Mouse (Mus musculus) right cerebral cortex, postnatal 4 days (tissue): Measurements from ENCODE around the gene Copg2.

ENCODE experiments used
- DNase-seq: peaks from one replicate; pipeline ENCODE4 v3.0.0-alpha.2; 2022

Copg2 gene

DNA sequence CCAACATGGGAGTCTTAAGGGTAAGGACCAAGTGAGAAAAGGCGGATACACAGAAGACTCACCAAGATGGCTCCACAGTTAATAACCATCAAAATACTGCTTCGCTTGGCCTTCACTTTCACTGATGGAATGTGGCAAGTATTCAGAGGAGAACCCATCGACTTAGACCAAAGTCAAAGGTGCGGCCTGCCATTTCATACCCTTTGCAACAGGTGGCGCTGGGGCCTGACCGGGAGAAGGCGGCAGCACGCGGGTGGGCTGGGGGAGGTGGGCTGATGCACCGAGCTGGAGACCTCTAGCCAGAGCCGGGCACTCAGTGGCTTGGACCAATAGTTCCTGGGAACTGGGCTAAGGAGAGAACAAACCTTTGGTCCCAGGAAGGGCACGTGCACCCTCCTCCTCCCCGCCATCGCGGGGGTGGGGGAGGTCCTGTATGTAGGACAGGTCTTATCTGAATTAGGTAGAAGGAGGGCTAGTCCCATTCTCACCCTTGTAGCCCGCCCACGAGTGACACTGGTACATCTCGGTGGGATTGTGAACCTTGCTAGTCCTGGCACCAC, 163.9 kb downstream of the Copg2 start:
- DNase-seq: no peak

DNA sequence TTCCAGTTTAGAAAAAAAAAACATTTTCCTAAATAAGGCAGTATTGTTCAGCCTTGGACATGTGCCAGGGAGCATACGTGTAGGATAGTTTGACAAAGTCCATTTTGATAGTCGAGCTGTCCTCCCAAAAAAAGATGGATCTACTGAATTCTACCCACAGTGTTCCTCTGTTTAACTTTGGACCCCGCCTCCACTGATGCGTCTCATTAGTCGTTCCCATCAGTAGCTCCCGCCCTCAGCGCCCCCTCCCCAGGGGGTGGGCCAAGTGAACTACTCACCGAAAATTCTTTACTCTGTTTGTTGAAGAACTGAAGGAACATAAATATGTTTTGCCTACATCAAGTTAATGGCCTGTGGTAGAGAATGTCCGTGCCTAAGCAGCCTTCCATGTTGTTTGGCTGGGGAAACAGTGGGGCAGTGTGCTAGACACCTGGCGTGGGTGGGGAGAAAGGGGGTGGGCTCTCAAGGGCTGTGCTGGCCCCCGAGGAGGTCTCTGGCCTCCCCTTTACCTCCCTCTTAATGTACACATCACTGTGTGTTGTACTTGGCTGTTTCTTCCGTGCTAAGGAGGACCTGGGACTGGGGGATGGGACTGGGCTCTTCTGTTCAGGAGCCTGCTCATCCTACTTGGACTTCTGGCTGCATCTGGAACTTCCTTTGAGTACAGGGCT, 166.2 kb downstream of the Copg2 start:
- no peak for DNase-seq

DNA sequence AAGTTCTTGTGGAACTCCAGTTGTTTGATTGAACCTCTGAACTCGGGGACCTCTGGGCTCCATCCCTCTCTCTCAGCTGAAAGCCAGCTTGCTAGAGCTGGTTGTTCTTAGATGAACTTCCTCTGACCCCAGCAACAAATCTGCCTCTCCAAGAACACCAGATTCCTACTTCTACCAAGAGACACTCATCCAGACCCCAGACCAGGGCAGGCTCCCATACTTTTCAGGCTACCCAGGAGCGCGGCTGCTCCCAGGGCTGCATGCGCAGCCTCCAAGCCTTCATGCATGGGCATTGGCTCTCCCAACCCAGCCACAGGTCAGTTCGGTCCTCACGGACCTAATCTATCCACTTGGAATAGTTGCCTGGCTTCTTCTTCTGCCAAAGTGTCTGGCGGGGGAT, 173.3 kb downstream of the Copg2 start, which contains the start of gene Mest:
Gene Mest, plus strand, starts transcription at position 217 of the 400 bp plus-strand sequence.
- no peak for DNase-seq

DNA sequence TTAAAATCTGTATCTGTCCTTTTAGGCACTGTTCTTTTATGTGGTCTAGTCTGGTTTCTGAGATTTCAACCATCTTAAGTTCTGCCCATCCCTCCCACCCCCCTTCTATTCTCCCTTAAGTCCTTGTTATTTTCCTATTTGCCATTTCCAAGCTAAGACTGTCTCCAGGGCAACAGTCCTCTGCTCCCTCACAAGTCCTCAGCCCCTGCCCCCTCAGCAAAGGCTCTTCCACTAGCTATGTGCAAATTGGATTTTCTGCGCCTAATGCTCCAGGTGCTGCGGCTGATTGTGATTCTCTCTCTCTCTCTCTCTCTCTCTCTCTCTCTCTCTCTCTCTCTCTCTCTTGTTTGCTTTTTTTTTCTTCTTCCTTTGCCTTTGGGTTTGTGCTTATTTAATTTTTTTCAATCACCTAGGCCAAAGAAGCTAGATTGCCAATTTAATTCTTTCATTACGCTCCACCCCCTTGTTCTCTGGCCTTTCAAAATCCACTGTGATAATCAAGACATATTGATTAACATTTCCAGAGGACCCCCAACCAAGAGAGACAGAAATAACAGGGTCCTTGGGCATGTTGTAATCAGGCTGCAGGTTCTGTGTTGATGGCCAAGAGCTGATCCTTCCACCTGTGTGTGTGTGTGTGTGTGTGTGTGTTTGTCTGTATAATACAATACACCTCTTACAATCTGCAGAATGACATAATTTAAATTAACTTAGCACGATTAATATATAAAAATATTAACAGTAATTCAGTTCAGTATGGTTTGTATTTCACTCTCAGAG, 174.0 kb downstream of the Copg2 start:
- no peak for DNase-seq

DNA sequence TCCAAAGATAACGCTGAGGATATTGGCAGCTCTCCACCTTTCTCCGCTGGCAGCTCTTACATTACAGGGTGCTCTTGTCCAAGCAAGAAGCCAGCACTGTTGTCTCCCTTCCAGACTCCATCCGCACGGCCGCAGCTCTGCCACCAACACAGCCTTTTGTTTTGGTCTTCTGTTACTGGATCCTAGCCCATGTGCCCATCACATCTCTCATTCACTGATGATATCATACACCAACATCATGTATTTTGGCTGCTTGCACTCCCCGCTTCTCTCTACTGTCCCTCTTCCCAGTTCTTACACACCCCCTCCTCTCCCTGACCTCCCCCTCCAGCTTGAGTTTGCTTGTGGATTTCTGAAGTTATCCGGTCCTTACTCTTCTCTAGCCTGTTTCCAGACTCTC, 179.8 kb downstream of the Copg2 start:
- DNase-seq: no peak

DNA sequence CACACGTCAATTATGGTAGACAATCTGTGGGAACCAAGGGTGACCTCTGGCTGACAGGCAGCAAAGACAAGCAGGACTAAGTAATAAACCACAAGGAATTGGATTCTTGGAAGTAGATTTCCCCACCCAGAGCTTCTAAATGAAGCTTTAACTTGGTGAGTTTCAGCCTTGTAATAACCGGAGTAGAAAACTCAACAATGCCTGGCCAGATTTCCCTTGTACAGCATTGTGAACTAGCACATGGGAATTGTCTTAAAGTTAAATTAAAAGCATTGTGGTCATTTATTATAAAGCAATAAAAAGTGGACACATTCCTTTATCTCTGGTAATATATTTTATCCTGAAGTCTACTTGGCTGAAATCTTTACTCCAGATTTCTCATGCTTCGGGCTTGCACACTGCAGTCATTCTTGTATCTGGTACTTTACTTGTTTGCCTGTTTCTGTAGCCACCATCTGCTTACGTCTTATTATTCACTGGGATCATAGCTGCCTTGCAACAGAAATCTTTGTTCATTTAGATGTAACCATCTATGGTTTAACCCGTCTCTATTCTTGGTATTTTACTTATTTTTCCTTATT, 181.6 kb downstream of the Copg2 start:
- DNase-seq: no peak

DNA sequence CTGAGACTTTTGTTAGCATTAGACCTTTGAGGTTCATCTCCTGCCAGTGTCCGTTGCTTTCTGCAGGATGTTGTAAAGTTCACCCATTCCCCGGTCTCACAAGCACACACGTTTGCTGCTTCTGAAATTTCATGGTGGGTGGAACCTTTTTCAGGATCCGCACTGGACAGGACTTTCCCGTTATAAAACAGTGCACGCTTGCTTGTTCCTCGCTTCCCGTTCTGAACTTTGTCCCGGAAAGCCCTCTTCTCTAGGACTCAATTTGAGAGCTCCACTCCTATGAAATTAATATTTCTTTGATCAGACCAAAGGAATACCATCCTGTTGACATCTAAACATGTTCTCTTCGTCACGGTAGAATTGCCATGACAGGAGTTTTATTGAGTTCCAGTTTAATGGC, 182.7 kb downstream of the Copg2 start:
- no peak for DNase-seq

DNA sequence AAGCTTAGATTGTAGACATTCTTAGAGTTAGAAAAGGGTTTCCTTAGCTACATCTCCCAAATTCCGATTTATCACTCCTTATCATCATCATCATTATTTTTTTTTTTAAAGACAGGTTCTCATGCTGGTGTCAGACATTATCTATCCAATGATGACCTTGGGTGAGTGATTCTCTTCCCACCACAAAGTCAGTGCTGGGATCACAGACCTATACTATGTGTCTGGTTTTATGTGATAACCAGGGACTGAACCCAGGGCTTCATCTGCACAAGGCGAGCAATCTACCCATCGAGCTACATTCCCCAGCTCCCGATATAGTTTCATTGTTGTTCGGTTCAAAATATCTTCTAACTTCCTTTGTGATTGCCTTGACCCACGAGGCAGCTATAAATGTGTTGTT, 183.1 kb downstream of the Copg2 start:
- no peak for DNase-seq

DNA sequence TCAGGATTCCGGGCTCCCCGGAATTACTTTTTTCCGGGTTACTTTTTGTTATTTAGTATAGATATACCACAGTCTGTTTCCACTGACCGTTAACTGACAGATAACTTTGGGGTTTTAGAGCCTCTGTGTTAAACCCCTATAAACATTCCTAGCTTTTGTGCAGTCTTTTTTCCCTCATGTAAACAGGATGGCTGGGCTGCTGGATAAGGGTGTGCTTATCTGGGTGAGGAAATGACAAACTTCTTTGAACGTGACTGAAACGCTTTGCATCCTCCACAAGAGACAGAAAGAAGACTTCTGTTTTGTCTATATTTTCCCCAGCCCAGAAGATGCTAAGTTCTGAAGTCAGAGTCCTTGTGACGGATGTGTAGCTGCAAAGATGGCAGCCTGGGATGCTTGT, 184.1 kb downstream of the Copg2 start:
- no peak for DNase-seq

DNA sequence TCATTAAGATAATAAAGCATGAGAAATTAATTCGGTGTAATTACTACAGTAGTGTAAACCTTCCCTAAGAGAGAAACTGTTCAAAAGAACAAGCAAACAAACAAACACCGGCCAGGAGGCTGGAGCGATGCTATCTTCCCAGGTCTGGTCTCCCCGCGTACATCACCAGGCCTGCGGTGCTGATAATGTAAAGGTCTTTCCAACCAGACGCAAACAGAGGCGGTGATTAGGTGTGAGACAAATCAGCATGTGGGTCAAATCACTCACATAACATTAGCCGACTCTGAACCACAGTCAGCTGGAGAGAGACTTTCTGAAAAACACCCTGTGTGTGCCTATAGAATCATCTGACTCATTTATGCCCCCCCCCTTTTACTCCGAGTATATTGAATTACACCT, 185.2 kb downstream of the Copg2 start:
- DNase-seq: no peak

DNA sequence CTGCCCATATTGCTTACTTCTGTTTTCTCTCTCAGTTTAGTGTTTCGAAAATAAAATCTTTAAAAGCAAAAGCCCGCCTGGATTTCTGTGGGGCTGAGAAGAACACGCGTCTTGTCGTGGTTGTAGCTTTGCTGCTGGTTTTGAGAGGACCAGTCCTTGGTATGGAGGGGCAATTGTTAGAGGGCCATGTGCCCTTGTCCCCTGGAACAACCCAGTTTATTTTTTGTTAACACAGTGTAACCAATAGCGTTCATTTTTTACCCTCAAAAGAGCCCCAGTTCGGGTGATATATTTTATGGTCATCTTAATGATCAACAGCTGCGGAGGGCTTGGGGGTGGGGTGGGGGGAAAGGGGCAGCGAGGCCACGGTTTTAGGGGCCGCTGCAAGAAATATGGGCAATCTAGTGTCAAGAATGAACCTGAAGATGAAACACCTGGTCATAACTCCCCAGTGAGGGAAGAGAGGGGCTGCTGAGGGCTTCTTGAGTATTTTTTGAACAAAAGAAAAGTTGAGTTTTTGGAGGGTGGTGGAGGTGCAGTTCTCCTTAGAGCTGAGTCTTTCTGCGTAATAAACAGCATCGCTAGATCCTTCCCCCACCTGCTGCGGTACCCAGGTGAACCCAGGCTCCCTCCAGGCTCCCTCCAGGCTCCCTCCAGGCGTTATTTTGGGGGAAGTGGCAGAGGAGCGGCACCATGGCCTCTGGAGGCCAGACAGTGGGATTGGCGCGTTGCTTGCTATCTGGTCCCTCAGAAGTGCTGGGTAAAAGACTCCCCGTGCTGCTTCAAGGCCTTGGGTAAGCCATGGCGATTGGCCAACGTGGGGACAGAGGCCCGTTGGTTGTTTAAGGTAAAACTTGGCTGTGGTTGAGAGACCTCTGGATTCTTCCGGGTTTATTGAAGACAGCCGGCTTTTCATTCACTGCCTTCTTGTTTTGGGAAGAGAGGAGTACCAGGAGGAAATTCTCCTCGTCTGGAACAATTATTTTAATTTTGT, 185.9 kb downstream of the Copg2 start:
- DNase-seq: no peak

DNA sequence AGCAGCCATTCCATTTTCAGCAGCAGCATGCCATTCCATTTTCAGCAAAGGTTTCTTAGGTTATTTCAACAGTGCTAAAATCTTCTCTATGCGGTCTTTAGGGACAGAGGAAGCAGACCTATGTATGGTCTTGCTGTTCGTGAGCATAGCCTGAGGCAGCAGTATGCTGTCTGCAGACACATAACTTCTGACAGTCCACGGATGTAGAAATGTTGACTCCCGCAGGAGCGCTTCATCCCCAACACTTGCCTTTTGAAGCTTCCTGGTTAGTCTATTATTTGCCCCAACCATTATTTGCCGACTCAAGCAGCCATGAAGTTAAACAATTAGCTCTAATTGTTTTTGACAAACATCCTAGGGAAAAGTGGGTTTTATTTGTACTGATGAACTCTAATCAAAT, 187.5 kb downstream of the Copg2 start:
- no peak for DNase-seq

DNA sequence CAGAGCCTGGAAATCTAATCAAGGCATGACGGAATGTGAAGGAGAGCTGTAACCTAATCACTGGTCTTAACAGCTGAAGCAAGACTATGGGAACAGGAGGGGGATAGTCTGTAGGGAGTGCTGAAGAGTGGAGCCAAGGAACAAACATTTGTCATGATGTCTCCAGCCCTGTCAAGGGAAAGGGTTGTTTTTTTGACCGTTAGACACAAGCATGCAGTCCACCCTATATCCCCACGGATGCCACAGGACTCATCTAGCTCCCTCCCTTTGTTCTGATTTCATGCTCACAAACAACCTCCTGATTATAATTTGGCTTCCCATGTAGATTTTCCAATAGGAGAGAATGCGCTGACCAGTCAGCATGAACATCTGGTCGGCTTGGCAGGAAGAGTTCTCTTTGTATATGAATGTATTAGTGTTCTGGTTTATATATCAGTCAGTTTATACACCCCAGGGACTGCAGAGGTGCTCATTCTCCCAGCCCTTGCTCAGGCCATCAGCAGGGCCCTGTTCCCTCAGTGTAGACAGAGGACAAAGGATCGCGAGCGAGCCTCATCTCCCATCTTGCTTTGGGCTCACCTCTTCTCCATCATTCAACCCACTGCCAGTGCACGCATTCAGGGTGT, 192.5 kb downstream of the Copg2 start:
- DNase-seq: no peak

DNA sequence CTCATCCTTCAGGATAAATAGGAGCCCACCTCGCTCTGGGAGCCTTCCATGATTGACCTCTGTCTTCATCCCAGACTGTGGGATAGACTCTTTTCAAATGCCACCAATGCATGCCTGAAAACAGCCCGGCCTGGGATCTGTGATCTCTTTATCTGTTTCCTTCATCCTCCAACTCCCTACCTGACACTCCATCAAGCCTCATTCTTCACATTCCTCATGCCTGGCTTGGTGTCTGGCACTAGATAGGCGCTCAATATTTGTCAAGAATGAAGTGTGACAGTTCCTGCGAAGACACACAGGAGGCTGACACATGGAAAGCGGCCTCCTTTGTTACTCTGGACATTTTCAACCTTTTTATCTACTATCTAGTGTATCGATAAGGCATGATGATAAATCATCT, 193.1 kb downstream of the Copg2 start:
- DNase-seq: no peak

DNA sequence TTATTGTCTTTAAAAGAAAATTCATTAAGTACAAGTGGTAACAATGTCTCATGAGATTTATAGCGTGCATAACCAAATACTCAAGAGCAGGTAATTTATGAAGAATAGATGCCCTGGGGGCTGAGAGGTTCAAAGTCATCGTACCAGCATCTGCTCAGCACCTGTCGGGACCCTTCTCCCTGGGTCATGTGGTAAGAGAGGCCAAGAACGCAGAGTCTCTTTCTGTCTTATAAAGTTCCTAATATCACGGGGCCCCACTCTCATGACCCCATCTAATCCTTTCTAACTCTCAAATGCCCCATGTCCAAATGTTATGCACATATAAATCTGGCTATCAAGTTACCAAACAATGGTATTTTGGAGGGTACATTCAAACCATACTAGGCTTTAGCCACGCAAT, 193.7 kb downstream of the Copg2 start:
- no peak for DNase-seq

DNA sequence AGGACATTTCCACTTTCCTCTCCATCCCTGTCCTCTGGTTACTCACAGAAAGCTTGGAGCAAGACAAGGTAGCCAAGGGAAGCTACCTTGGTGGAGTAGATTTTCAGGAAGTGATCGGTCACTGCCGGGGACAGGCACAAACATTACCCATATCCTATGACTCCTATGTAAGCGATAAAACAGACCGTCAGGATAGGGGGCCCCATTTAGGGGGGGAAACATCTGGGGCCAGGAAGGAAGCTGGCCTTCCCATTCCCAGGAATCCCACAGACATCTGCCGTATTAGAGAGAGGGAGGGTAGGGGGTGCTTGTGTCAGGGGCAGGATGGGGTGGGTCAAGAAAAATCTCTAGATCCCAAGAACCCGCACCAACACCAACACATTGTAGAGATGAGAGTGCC, 196.4 kb downstream of the Copg2 start:
- DNase-seq: no peak

DNA sequence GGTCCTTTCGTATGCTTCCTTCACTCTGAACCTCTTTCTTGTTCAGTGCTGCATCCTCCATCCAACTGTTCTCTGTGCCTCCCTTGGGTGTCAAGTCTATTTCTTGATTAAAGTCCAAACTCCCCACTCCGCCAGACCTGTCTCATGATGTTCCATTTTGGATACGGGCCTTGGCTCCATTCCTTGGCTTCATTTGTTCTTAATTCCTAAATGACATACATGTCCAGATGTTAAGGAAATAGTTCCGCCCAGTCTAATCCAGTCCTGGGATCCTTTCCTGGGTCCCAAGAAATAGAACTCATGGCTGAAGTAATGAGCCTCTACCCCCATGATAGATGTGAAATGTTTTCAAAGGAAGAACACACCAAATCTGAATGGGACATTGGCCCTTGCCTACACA, 198.6 kb downstream of the Copg2 start:
- no peak for DNase-seq
